Mouse (Mus musculus): ENCODE results near the gene Igsf21.
A peak's percentile ranks its signal among the peaks of the same experiment; 100 is the strongest.

Igsf21 gene

GRCm38 (mm10) chr4:140246180-140247005 lies at the start of gene Igsf21:
Gene Igsf21, minus strand, starts transcription at chr4:140246784.
- DNase-seq: peak; percentile 57

GRCm38 (mm10) chr4:140285726-140286316 lies 39.2 kb upstream of the Igsf21 start:
- DNase-seq: peak; percentile 29

GRCm38 (mm10) chr4:140283398-140283797 lies 36.8 kb upstream of the Igsf21 start:
- DNase-seq: no peak

GRCm38 (mm10) chr4:140278269-140278668 lies 31.7 kb upstream of the Igsf21 start:
- DNase-seq: no peak

GRCm38 (mm10) chr4:140271913-140272312 lies 25.3 kb upstream of the Igsf21 start:
- DNase-seq: no peak

GRCm38 (mm10) chr4:140270451-140270850 lies 23.9 kb upstream of the Igsf21 start:
- no peak for DNase-seq

GRCm38 (mm10) chr4:140269184-140269840 lies 22.7 kb upstream of the Igsf21 start:
- DNase-seq: no peak

GRCm38 (mm10) chr4:140267835-140268234 lies 21.3 kb upstream of the Igsf21 start:
- DNase-seq: no peak

GRCm38 (mm10) chr4:140267086-140267485 lies 20.5 kb upstream of the Igsf21 start:
- DNase-seq: no peak

GRCm38 (mm10) chr4:140258968-140259367 lies 12.4 kb upstream of the Igsf21 start:
- DNase-seq: no peak

- peak; percentile 62 for DNase-seq
These were observed 5.8 kb upstream of the Igsf21 start for GRCm38 (mm10) chr4:140252369-140252768.

GRCm38 (mm10) chr4:140249011-140249744 lies 2.6 kb upstream of the Igsf21 start:
- no peak for DNase-seq

- DNase-seq: no peak
These were observed 1.8 kb upstream of the Igsf21 start for GRCm38 (mm10) chr4:140248396-140248795.

- DNase-seq: no peak
These were observed 721 bp upstream of the Igsf21 start for GRCm38 (mm10) chr4:140247006-140248003.

- DNase-seq: peak; percentile 63
These were observed 1.1 kb downstream of the Igsf21 start for GRCm38 (mm10) chr4:140245286-140246179.

- no peak for DNase-seq
These were observed 1.7 kb downstream of the Igsf21 start for GRCm38 (mm10) chr4:140244835-140245234.

- DNase-seq: no peak
These were observed 2.3 kb downstream of the Igsf21 start for GRCm38 (mm10) chr4:140244161-140244813.

- DNase-seq: no peak
These were observed 3.4 kb downstream of the Igsf21 start for GRCm38 (mm10) chr4:140243231-140243630.

GRCm38 (mm10) chr4:140242291-140242690 lies 4.3 kb downstream of the Igsf21 start:
- DNase-seq: no peak

GRCm38 (mm10) chr4:140237305-140237741 lies 9.3 kb downstream of the Igsf21 start:
- DNase-seq: no peak

All from right cerebral cortex, postnatal 14 days (tissue).